Mouse (Mus musculus): ENCODE measurements around the gene Dse.

DNA sequence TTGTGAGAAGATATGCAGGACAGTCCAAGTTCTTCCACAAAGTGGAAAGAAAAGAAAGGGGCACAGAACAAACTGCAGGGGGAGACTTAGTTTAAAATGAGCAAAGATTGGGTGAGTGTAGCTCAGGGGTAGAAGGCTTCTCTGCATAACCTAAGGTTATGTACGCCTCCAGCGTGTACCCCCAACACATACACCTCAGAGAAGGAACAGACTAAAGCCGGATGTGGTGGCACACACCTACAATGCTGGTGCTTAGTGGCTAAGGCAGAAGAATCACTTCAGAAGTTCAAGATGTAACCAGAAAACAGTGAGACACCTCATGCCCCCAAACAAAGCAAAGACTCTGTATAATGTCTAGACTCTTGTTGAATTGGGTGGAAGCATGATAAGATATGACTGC, 36.3 kb downstream of the Dse start:
- TF ChIP-seq POLR2A (IDR thresholded peaks at IDR 0.05; ENCODE audit: insufficient read depth, low read length) = no peak
- TF ChIP-seq CTCF (IDR thresholded peaks at IDR 0.05; ENCODE audit: low read depth, low read length) = no peak
- no peak for TF ChIP-seq EP300 (IDR thresholded peaks at IDR 0.05; ENCODE audit: insufficient read depth, low read depth, low read length)

All from ES-Bruce4 (cell line).